Mouse (Mus musculus) ES-Bruce4 (cell line): ENCODE data around the gene Armc5. TPM values are rescaled to one million over a fixed set of nuclear protein-coding genes. Genes with fewer than 3 reads are reported as not detected.

ENCODE experiments used
- H3K27ac ChIP-seq: 2 replicates; pipeline ENCODE4 v1.5.1; 2012; ENCODE audit warnings: low read length, inconsistent platforms; ENCODE audit not compliant: insufficient read depth
- H3K27me3 ChIP-seq: 2 replicates; pipeline ENCODE4 v1.6.1; 2012; ENCODE audit warnings: mild to moderate bottlenecking, low read length, inconsistent platforms; ENCODE audit not compliant: control insufficient read depth, poor library complexity, insufficient read depth, severe bottlenecking
- H3K36me3 ChIP-seq: 2 replicates; pipeline ENCODE4 v1.6.1; 2012; ENCODE audit warnings: inconsistent platforms, mild to moderate bottlenecking, low read length, moderate library complexity; ENCODE audit not compliant: control insufficient read depth, poor library complexity, insufficient read depth, severe bottlenecking
- H3K4me1 ChIP-seq: one replicate; pipeline ENCODE4 v1.8.1; 2011; ENCODE audit warnings: low read length; ENCODE audit not compliant: control insufficient read depth, insufficient read depth
- H3K4me3 ChIP-seq: 2 replicates; pipeline ENCODE4 v1.5.1; 2011; ENCODE audit warnings: low read depth, mild to moderate bottlenecking, low read length
- H3K9ac ChIP-seq: 2 replicates; pipeline ENCODE4 v1.6.1; 2012; ENCODE audit warnings: low read depth, mild to moderate bottlenecking, inconsistent platforms; ENCODE audit not compliant: poor library complexity, severe bottlenecking
- H3K9me3 ChIP-seq: replicated peaks from 2 replicates; pipeline ENCODE4 v1.6.1; 2012; ENCODE audit warnings: mild to moderate bottlenecking, low read length, inconsistent platforms; ENCODE audit not compliant: control insufficient read depth, poor library complexity, insufficient read depth, severe bottlenecking
- CTCF ChIP-seq: IDR thresholded peaks from one replicate; pipeline ENCODE4 v1.8.1; 2011; ENCODE audit warnings: low read depth, low read length
- EP300 ChIP-seq: IDR thresholded peaks from 2 replicates; pipeline ENCODE4 v1.6.1; 2011; ENCODE audit warnings: low read depth, low read length; ENCODE audit not compliant: insufficient read depth
- POLR2A ChIP-seq: IDR thresholded peaks from one replicate; pipeline ENCODE4 v1.8.1; 2011; ENCODE audit warnings: low read length; ENCODE audit not compliant: insufficient read depth
- polyA plus RNA-seq: library from polyadenylated mRNA; stranded (reverse); fragments of >200 nt; gene quantifications from 2 replicates; pipeline ENCODE4 v1.2.4, GENCODE M21; 2011; ENCODE audit warnings: low read depth; ENCODE audit not compliant: missing spikeins, insufficient read depth, insufficient read length

Gene Armc5
- 3.0 and 3.4 TPM in 2 replicates for polyA plus RNA-seq

DNA sequence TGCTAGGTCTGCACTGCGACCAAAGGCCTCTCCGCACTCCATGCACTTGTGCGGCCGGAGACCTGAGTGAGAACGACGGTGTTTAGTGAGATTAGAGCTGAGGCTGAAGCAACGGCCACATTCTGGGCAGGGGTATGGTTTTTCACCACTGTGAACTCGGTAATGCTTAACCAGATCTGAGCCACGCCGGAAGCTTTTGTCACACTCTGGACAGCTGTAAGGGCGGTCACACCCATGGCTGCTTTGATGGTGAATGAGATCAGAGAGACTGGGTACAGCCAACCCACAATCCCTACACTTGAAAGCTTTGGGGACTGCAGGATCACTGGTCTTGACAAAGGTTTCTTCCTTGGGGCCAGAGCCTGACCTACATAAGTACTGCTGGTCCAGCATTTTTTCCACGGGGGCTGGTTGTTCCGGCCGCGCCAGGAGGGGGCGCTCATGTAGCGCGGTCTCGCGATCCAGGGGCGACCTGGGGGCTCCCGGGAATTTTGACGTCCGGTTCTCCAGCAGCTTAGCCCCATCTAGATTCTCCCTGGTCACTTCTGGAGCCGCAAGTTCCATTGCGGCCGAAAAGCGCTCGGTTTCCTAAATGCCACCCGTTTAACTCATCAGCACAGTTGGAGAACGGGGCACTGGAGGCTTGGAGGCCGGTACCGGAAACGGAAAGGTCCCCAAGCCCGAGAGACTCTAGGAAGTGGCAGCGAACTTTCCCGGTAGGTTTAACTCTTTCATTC lies at the start of gene Armc5:
Armc5 (plus strand) TSS at position 487 of the 737 bp plus-strand sequence.
- H3K27ac ChIP-seq = peak within 1 kb of the TSS; percentile 70
- peaks cover 5% of the 10 kb centered on the region for H3K4me1 ChIP-seq
- H3K36me3 ChIP-seq = no peaks in the 10 kb centered on the region
- H3K4me3 ChIP-seq = peak within 1 kb of the TSS; percentile 83
- peak within 1 kb of the TSS; percentile 83 for H3K9ac ChIP-seq
- TF ChIP-seq EP300 = no peak
- TF ChIP-seq CTCF = peak; percentile 59
- TF ChIP-seq POLR2A = no peak
- H3K9me3 ChIP-seq = no peaks in the 10 kb centered on the region
- no peaks in the 10 kb centered on the region for H3K27me3 ChIP-seq

DNA sequence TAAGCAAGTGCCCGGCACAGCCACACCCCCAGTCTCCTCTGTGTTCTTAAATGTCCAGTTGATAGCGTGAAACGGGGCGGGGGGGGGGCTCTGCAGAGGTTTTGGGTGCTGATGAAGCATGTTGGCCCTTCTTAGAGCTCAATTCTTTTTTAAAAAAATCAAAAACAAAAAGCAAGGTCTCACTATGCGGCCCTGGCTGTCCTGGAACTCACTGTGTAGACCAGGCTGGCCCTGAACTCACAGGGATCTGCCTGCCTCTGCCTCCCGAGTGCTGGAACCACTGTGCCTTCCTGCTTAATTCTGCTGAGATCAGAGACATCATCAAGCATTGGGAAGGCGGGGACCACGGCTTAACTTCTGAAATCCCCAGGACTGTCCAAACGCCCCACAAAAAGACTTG lies 35.5 kb upstream of the Armc5 start:
- Histone ChIP-seq H3K9me3 (no peaks in the 10 kb centered on the region), H3K36me3 (no peaks in the 10 kb centered on the region), H3K27ac (no peak overlapping the region), H3K9ac (no peak overlapping the region), H3K4me3 (no peak overlapping the region), H3K4me1 (no peaks in the 10 kb centered on the region), H3K27me3 (no peaks in the 10 kb centered on the region)
- TF ChIP-seq POLR2A (no peak), CTCF (no peak), EP300 (no peak)

GRCm38 (mm10) chr7:128203071-128203470 lies 34.1 kb upstream of the Armc5 start:
- no peak overlapping the region for H3K27ac ChIP-seq

GRCm38 (mm10) chr7:128204179-128204578 lies 33.0 kb upstream of the Armc5 start:
- H3K27me3 ChIP-seq = no peaks in the 10 kb centered on the region
- no peaks in the 10 kb centered on the region for H3K9me3 ChIP-seq
- H3K4me3 ChIP-seq = no peak overlapping the region
- no peak overlapping the region for H3K9ac ChIP-seq
- no peaks in the 10 kb centered on the region for H3K4me1 ChIP-seq
- TF ChIP-seq CTCF (no peak), POLR2A (no peak), EP300 (no peak)
- H3K36me3 ChIP-seq = no peaks in the 10 kb centered on the region
- H3K27ac ChIP-seq = no peak overlapping the region

More at GRCm38 (mm10) chr7:128203071-128203470, 34.1 kb upstream of the Armc5 start:
- Histone ChIP-seq H3K9me3 (no peaks in the 10 kb centered on the region), H3K36me3 (no peaks in the 10 kb centered on the region), H3K4me3 (no peak overlapping the region), H3K27me3 (no peaks in the 10 kb centered on the region), H3K4me1 (no peaks in the 10 kb centered on the region), H3K9ac (no peak overlapping the region)
- TF ChIP-seq EP300 (no peak), CTCF (no peak), POLR2A (no peak)

DNA sequence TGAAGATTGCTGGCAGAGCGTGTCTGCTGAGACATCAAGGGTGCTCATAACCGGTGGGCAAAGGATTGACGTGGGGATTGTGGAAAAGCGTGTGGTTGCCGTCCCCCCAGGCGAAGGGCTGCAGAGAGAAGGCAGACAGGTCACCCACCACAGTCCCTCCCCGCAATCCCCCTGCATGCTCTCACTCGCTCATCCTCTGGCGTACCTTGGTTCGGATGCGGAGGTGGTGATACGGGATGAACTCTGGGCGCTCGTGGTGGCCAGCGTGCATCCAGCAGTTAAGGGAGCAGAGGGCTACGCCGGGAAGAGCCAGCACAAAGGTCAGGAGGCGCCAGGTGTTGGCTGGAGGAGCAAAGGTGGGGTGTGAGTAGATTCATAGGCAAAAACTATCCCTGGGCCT lies 31.4 kb upstream of the Armc5 start:
- Histone ChIP-seq H3K9ac (no peak overlapping the region), H3K36me3 (no peaks in the 10 kb centered on the region), H3K27me3 (no peaks in the 10 kb centered on the region), H3K9me3 (no peaks in the 10 kb centered on the region), H3K4me3 (no peak overlapping the region), H3K4me1 (no peaks in the 10 kb centered on the region), H3K27ac (no peak overlapping the region)
- TF ChIP-seq CTCF (no peak), EP300 (no peak), POLR2A (no peak)

- Histone ChIP-seq H3K9ac (no peak within 1 kb of the TSS), H3K4me3 (no peak within 1 kb of the TSS), H3K27me3 (no peaks in the 10 kb centered on the region), H3K4me1 (no peaks in the 10 kb centered on the region), H3K9me3 (no peaks in the 10 kb centered on the region), H3K27ac (no peak within 1 kb of the TSS), H3K36me3 (no peaks in the 10 kb centered on the region)
- TF ChIP-seq EP300 = no peak
- no peak for TF ChIP-seq POLR2A
- TF ChIP-seq CTCF = no peak
Measured at GRCm38 (mm10) chr7:128206152-128206551, 31.0 kb upstream of the Armc5 start, which contains the start of gene Cox6a2. Cox6a2 (minus strand) TSS chr7:128206387.
